Mouse (Mus musculus): ENCODE measurements around the gene Mettl6. TPM values are rescaled to one million over a fixed set of nuclear protein-coding genes. Genes with fewer than 3 reads are reported as not detected.

Mettl6 gene
- polyA plus RNA-seq, 1 experiment from 2014 or later, result 55.0 TPM

- Histone ChIP-seq H3K4me1 (replicated peaks) (peaks cover 28% of the 10 kb centered on the region), H3K9me3 (no peaks in the 10 kb centered on the region), H3K27me3 (0 out of 2 replicates have a peak, but pooled peaks cover 3% of the 10 kb centered on the region), H3K9ac (no peak overlapping the region), H3K27ac (no peak overlapping the region), H3K4me2 (no peak overlapping the region), H3K36me3 (peaks cover 6% of the 10 kb centered on the region), H3K4me3 (no peak overlapping the region)
- ATAC-seq (ENCODE audit: low FRiP score), result no peak
- 69% methylated on average over 8 of the region's 8 CpGs for WGBS
Measured at GRCm38 (mm10) chr14:31437826-31438529, 56.9 kb downstream of the Mettl6 start.

DNA sequence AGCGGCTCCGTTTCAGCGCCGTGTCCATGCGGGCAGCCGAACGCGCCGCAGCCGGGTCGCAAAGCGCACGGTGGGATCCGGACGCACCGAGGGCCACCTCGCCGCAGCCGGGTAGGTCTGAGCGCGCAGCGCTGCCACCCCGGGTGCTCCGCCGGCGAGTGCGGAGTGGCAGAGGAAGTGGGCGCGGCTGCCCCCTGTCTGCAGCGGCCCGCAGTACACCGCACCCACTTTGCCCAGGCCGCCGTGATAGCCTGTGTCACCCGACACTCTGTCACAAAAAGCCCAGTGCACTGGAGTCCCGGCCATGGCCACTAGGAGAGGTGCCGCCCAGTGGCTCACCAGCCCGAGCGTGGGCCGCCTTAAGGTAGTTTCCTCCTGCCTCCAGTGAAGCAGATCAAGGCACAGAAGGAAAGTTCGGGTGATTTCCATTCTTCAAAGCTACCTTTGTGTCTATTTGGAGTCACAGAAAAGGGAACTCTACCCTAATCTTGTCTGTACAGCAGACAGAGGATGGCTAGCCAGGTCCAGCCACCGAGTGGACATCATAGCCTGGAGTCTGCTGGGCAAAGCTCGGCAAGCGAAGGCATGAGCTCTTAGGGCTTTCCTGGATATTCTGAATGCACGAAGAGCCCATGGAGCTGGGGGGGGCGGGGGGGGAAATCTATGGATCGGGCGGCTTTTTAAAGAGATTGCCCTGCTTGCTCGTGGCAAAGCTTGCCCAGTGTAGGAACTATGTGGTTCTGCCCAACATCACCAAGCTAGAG is 58.7 kb downstream of the Mettl6 start, which contains the start of gene Sh3bp5:
Gene Sh3bp5, minus strand, starts transcription at position 149 of the 764 bp plus-strand sequence.
- Histone ChIP-seq H3K9me3 (no peaks in the 10 kb centered on the region), H3K27ac (peak within 1 kb of the TSS; percentile 97), H3K4me2 (peak within 1 kb of the TSS; percentile 68), H3K36me3 (peaks cover 12% of the 10 kb centered on the region), H3K4me3 (peak within 1 kb of the TSS; percentile 85), H3K9ac (peak within 1 kb of the TSS; percentile 96), H3K4me1 (replicated peaks) (peaks cover 44% of the 10 kb centered on the region), H3K27me3 (0 out of 2 replicates have a peak, but pooled peaks cover 3% of the 10 kb centered on the region)
- WGBS, result 9% methylated on average over 49 of the region's 49 CpGs
- peak; percentile 93 for ATAC-seq (ENCODE audit: low FRiP score)

GRCm38 (mm10) chr14:31435018-31435915 is 59.6 kb downstream of the Mettl6 start:
- peak; percentile 89 for ATAC-seq (ENCODE audit: low FRiP score)
- Histone ChIP-seq H3K4me2 (peak overlapping the region; percentile 68), H3K27ac (peak overlapping the region; percentile 97), H3K4me3 (peak overlapping the region; percentile 85), H3K36me3 (peaks cover 18% of the 10 kb centered on the region), H3K4me1 (replicated peaks) (peaks cover 49% of the 10 kb centered on the region), H3K27me3 (0 out of 2 replicates have a peak, but pooled peaks cover 3% of the 10 kb centered on the region), H3K9me3 (no peaks in the 10 kb centered on the region), H3K9ac (peak overlapping the region; percentile 96)
- under 1% methylated on average over 53 of the region's 53 CpGs for WGBS

GRCm38 (mm10) chr14:31434426-31434825 is 60.4 kb downstream of the Mettl6 start:
- peaks cover 25% of the 10 kb centered on the region for H3K36me3 ChIP-seq
- peak overlapping the region; percentile 68 for H3K4me2 ChIP-seq
- ATAC-seq (ENCODE audit: low FRiP score), result no peak
- H3K4me1 ChIP-seq (replicated peaks), result peaks cover 49% of the 10 kb centered on the region
- 0 out of 2 replicates have a peak, but pooled peaks cover 3% of the 10 kb centered on the region for H3K27me3 ChIP-seq
- H3K27ac ChIP-seq, result no peak overlapping the region
- peak overlapping the region; percentile 85 for H3K4me3 ChIP-seq
- WGBS, result 43% methylated on average over 5 of the region's 5 CpGs
- H3K9me3 ChIP-seq, result no peaks in the 10 kb centered on the region
- peak overlapping the region; percentile 96 for H3K9ac ChIP-seq

- H3K27ac ChIP-seq, result 0 out of 2 replicates have a peak overlapping the region, but pooled peaks have one; percentile 30
- peak overlapping the region; percentile 85 for H3K4me3 ChIP-seq
- peak overlapping the region; percentile 96 for H3K9ac ChIP-seq
Measured at GRCm38 (mm10) chr14:31433851-31434360, 60.9 kb downstream of the Mettl6 start.

DNA sequence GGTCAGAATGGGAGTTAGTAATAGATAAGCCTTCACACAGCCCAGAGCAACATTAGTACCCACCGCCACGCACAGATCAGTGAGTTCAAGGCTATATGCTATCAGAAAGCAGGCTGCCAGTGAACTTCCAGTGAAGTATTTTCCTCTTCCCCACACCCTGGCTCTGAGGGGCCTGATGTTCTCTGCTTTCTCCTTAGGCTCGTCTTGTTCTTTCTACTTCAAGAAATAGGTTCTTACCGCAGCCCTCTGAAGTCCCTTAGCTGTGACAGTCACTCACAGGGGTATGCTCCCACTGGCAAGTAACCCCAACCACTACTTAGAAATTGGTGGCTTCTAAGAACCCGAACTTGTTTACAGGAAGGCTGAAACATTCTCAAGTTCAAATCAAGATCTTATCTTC is 61.7 kb downstream of the Mettl6 start:
- 75% methylated on average over 5 of the region's 5 CpGs for WGBS
- H3K4me3 ChIP-seq, result no peak overlapping the region
- no peaks in the 10 kb centered on the region for H3K9me3 ChIP-seq
- peaks cover 59% of the 10 kb centered on the region for H3K4me1 ChIP-seq (replicated peaks)
- no peak for ATAC-seq (ENCODE audit: low FRiP score)
- H3K36me3 ChIP-seq, result peaks cover 33% of the 10 kb centered on the region
- H3K27ac ChIP-seq, result no peak overlapping the region
- peak overlapping the region; percentile 68 for H3K4me2 ChIP-seq
- H3K9ac ChIP-seq, result no peak overlapping the region; the same call in 1 of the 2 replicates
- H3K27me3 ChIP-seq, result 0 out of 2 replicates have a peak, but pooled peaks cover 3% of the 10 kb centered on the region

More at GRCm38 (mm10) chr14:31433851-31434360, 60.9 kb downstream of the Mettl6 start:
- 15% methylated on average over 7 of the region's 7 CpGs for WGBS
- Histone ChIP-seq H3K4me2 (peak overlapping the region; percentile 68), H3K4me1 (replicated peaks) (peaks cover 52% of the 10 kb centered on the region), H3K9me3 (no peaks in the 10 kb centered on the region), H3K36me3 (peaks cover 27% of the 10 kb centered on the region), H3K27me3 (0 out of 2 replicates have a peak, but pooled peaks cover 3% of the 10 kb centered on the region)
- ATAC-seq (ENCODE audit: low FRiP score), result no peak

- Histone ChIP-seq H3K27me3 (0 out of 2 replicates have a peak, but pooled peaks cover 2% of the 10 kb centered on the region), H3K9ac (0 out of 2 replicates have a peak overlapping the region, but pooled peaks have one; percentile 29), H3K4me2 (peak overlapping the region; percentile 17; the same call in 1 of the 2 replicates), H3K4me1 (replicated peaks) (peaks cover 59% of the 10 kb centered on the region), H3K27ac (no peak overlapping the region), H3K9me3 (no peaks in the 10 kb centered on the region), H3K36me3 (peaks cover 40% of the 10 kb centered on the region), H3K4me3 (no peak overlapping the region)
- WGBS, result 75% methylated on average over 4 of the region's 4 CpGs
- no peak for ATAC-seq (ENCODE audit: low FRiP score)
Measured at GRCm38 (mm10) chr14:31432424-31432823, 62.4 kb downstream of the Mettl6 start.

DNA sequence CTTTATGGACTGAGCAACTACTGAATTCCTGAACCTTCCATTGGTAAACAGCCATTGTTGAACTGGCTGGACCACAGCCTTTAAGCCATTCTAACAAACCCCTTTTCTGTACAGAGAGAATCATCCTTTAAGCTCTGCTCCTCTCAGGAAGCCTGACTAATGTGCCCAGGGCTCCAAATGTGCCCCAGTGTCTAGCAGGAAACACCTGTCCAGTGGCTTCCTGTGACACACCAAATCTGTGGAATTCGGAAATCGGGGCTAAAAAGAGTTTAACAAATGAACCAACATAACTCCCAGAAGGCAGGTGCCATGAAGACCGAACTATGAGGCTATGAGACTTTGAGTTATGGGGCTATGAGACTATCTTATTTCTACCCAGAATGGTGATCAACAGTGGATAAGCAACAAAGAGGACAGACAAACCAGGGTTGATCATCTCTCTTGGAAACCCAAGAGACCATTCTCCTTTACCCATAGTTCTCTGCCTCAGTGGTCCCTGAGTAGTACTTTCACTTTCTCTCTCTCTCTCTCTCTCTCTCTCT is 63.0 kb downstream of the Mettl6 start:
- H3K4me3 ChIP-seq, result no peak overlapping the region
- no peak overlapping the region for H3K9ac ChIP-seq
- peaks cover 56% of the 10 kb centered on the region for H3K4me1 ChIP-seq (replicated peaks)
- 92% methylated on average over 3 of the region's 3 CpGs for WGBS
- ATAC-seq (ENCODE audit: low FRiP score), result no peak
- no peak overlapping the region for H3K4me2 ChIP-seq
- H3K27me3 ChIP-seq, result no peaks in the 10 kb centered on the region
- H3K9me3 ChIP-seq, result no peaks in the 10 kb centered on the region
- no peak overlapping the region for H3K27ac ChIP-seq
- peaks cover 46% of the 10 kb centered on the region for H3K36me3 ChIP-seq

DNA sequence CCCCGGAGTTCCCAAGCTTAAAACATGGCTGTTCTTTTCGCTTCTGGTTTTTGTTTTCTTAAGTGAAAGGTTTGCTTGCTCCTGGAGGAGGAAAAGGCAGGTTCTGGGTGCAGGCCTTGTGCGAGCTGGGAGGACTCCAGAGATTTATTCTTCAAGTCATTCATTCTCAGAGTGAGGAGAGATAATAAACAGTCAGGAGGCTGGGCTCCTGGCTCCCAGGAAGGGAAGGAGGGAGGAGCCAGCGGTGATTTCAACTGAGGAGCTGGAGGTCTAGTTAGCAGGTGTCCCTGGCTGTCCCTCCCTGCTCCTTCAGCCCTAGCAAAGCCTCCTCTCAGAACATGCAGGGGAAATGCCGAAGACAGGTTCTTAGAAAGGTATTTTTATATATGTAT is 65.8 kb downstream of the Mettl6 start:
- Histone ChIP-seq H3K4me2 (no peak overlapping the region), H3K4me3 (no peak overlapping the region), H3K9ac (no peak overlapping the region), H3K36me3 (peaks cover 64% of the 10 kb centered on the region), H3K27ac (0 out of 2 replicates have a peak overlapping the region, but pooled peaks have one; percentile 18), H3K9me3 (peaks cover 6% of the 10 kb centered on the region; the same call in 1 of the 2 replicates), H3K27me3 (no peaks in the 10 kb centered on the region), H3K4me1 (replicated peaks) (peaks cover 43% of the 10 kb centered on the region)
- 60% methylated on average over 5 of the region's 5 CpGs for WGBS
- no peak for ATAC-seq (ENCODE audit: low FRiP score)

DNA sequence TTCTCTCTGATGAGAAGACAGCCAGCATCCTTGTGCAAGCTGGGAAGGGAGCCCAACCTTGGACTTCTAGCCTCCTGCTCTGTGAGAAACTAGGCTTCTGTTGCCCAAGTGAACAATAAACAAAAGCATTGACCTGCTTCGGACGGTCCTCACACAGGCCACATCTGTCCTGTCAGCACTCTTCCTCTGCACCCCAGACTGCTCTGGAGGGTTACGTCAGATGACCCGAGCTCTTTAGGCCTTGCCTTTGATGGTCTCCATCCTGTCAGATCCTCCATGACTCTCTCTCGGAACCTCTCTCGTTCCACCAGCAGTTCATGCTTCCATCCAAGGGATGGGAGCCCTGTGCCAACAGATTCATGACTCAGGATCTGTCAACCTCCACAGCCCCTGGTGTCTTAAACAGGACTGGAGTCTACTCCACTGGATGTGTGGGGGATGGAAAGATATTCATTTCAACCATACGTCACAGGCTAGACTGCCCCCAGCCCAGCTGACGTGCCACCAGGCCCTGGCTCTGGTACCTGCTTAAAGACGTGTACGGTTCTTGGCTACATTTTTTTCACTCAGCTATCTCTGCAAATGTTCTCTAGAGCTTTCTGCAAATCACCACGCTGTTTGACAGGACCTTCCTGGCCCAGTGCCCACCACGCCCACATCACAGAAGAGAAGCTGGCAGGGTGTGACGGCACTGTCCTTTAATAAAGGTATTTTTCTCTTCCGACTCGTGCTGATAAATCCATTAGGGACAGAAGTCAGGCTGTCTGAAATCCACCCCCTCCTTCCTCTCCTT is 66.4 kb downstream of the Mettl6 start:
- Histone ChIP-seq H3K9ac (no peak overlapping the region), H3K36me3 (peaks cover 65% of the 10 kb centered on the region), H3K9me3 (peaks cover 6% of the 10 kb centered on the region; the same call in 1 of the 2 replicates), H3K4me1 (replicated peaks) (peaks cover 43% of the 10 kb centered on the region), H3K4me2 (no peak overlapping the region), H3K4me3 (no peak overlapping the region), H3K27me3 (no peaks in the 10 kb centered on the region), H3K27ac (no peak overlapping the region)
- no peak for ATAC-seq (ENCODE audit: low FRiP score)
- WGBS, result 70% methylated on average over 15 of the region's 15 CpGs
